Mouse (Mus musculus) heart, adult 2 months (tissue): ENCODE data around the gene Cplx2. TPM values are rescaled to one million over a fixed set of nuclear protein-coding genes. Genes with fewer than 3 reads are reported as not detected.

Experiments used
- DNase-seq, 2 experiments: peaks; one replicate each; pipeline ENCODE4 v3.0.0; 2021
- H3K27ac ChIP-seq: fragments of 200-600 bp; 2 replicates; pipeline ENCODE4 v1.8.1; 2022
- H3K27me3 ChIP-seq: fragments of 200-500 bp; 2 replicates; pipeline ENCODE4 v1.6.1; 2012; ENCODE audit warnings: mild to moderate bottlenecking, low read length, inconsistent platforms, mixed read lengths; ENCODE audit not compliant: control insufficient read depth, insufficient read depth
- H3K36me3 ChIP-seq: fragments of 200-500 bp; 2 replicates; pipeline ENCODE4 v1.6.1; 2012; ENCODE audit warnings: low read length, inconsistent platforms; ENCODE audit not compliant: control insufficient read depth, insufficient read depth
- H3K4me1 ChIP-seq: fragments of 200-500 bp; 2 replicates; pipeline ENCODE4 v1.6.1; 2011; ENCODE audit warnings: low read length; ENCODE audit not compliant: control insufficient read depth, insufficient read depth
- H3K4me3 ChIP-seq: fragments of 200-600 bp; 2 replicates; pipeline ENCODE4 v1.8.1; 2022
- H3K79me2 ChIP-seq: fragments of 200-500 bp; replicated peaks from 2 replicates; pipeline ENCODE4 v1.6.1; 2012; ENCODE audit warnings: mild to moderate bottlenecking, inconsistent platforms, low read length, moderate library complexity, mixed read lengths; ENCODE audit not compliant: control insufficient read depth, insufficient read depth
- H3K9ac ChIP-seq: fragments of 200-500 bp; 2 replicates; pipeline ENCODE4 v1.6.1; 2012; ENCODE audit warnings: low read depth, mild to moderate bottlenecking, control low read depth, inconsistent platforms, low read length, mixed read lengths
- CTCF ChIP-seq: fragments of 200-600 bp; IDR thresholded peaks from 2 replicates; pipeline ENCODE4 v1.8.1; 2022; ENCODE audit warnings: antibody characterized with exemption, mild to moderate bottlenecking, moderate library complexity
- EP300 ChIP-seq: fragments of 200-500 bp; IDR thresholded peaks from 2 replicates; pipeline ENCODE4 v1.6.1; 2011; ENCODE audit warnings: low read depth, low read length, control low read depth; ENCODE audit not compliant: insufficient read depth
- POLR2A ChIP-seq: fragments of 200-500 bp; IDR thresholded peaks from 2 replicates; pipeline ENCODE4 v1.6.1; 2011; ENCODE audit warnings: mild to moderate bottlenecking, low read depth, low read length, control low read depth; ENCODE audit not compliant: insufficient read depth
- WGBS: fragments of 180-500 bp; shearing (Covaris S2); methylation state at CpG from one replicate; pipeline ENCODE4 v1.1.7; 2018; 5-methylcytosine and 5-hydroxymethylcytosine counted together
- intact Hi-C: fragments of 180-260 bp; cut with DNase I; formaldehyde crosslinking; loops from one replicate; pipeline ENCODE4 v1.15.1; 2025
- polyA plus RNA-seq: library from polyadenylated mRNA; depleted of rRNA; stranded (reverse); fragments of >200 nt; gene quantifications from 2 replicates; pipeline ENCODE4 v1.2.3, GENCODE M21; 2012
- total RNA-seq, 2 experiments: library from RNA; stranded (reverse); gene quantifications; 2 replicates each; pipeline ENCODE4 v1.2.3; 2021

Cplx2 gene
- total and polyA plus RNA-seq, 3 experiments: 2.3 to 3.0 (median 2.4) TPM

- H3K4me1 ChIP-seq: no peaks in the 10 kb centered on the region
- no peak overlapping the region for H3K4me3 ChIP-seq
- H3K27ac ChIP-seq: no peak overlapping the region
- no peak overlapping the region for H3K9ac ChIP-seq
- intact Hi-C loops: no loop called here
- 94% methylated on average over 4 of the region's 4 CpGs for WGBS
- no peak for TF ChIP-seq EP300
- no peak for TF ChIP-seq POLR2A
- TF ChIP-seq CTCF: no peak
- no peaks in the 10 kb centered on the region for H3K36me3 ChIP-seq
- no peaks in the 10 kb centered on the region for H3K79me2 ChIP-seq
- H3K27me3 ChIP-seq: no peaks in the 10 kb centered on the region
- no peak for DNase-seq
These were observed 20.2 kb downstream of the Cplx2 start for GRCm38 (mm10) chr13:54391313-54391712.

- no peaks in the 10 kb centered on the region for H3K27me3 ChIP-seq
- 73% methylated on average over 4 of the region's 4 CpGs for WGBS
- no peak overlapping the region for H3K27ac ChIP-seq
- no peak for DNase-seq
- no peak overlapping the region for H3K9ac ChIP-seq
- no peak overlapping the region for H3K4me3 ChIP-seq
- H3K36me3 ChIP-seq: no peaks in the 10 kb centered on the region
- TF ChIP-seq EP300: no peak
- TF ChIP-seq CTCF: no peak
- TF ChIP-seq POLR2A: no peak
- H3K4me1 ChIP-seq: no peaks in the 10 kb centered on the region
- no peaks in the 10 kb centered on the region for H3K79me2 ChIP-seq
- intact Hi-C loops: no loop called here
These were observed 25.9 kb downstream of the Cplx2 start for GRCm38 (mm10) chr13:54397069-54397468.

- DNase-seq: no peak
- TF ChIP-seq POLR2A: no peak
- TF ChIP-seq EP300: no peak
- no peak for TF ChIP-seq CTCF
- no peaks in the 10 kb centered on the region for H3K27me3 ChIP-seq
- no peaks in the 10 kb centered on the region for H3K79me2 ChIP-seq
- no peaks in the 10 kb centered on the region for H3K4me1 ChIP-seq
- WGBS: 57% methylated on average over 7 of the region's 7 CpGs
- intact Hi-C loops: no loop called here
- H3K36me3 ChIP-seq: no peaks in the 10 kb centered on the region
- no peak overlapping the region for H3K9ac ChIP-seq
- no peak overlapping the region for H3K4me3 ChIP-seq
- H3K27ac ChIP-seq: no peak overlapping the region
These were observed 29.5 kb downstream of the Cplx2 start for GRCm38 (mm10) chr13:54400565-54401179.

- 47% methylated on average over 5 of the region's 5 CpGs for WGBS
- intact Hi-C loops: no loop called here
- TF ChIP-seq POLR2A (no peak), EP300 (no peak), CTCF (no peak)
These were observed 30.0 kb downstream of the Cplx2 start for GRCm38 (mm10) chr13:54401180-54401569.

GRCm38 (mm10) chr13:54402346-54402745 is 31.2 kb downstream of the Cplx2 start:
- Histone ChIP-seq H3K4me3 (no peak overlapping the region), H3K4me1 (no peaks in the 10 kb centered on the region), H3K9ac (no peak overlapping the region), H3K36me3 (no peaks in the 10 kb centered on the region), H3K27me3 (no peaks in the 10 kb centered on the region), H3K79me2 (no peaks in the 10 kb centered on the region), H3K27ac (no peak overlapping the region)
- 80% methylated on average over 4 of the region's 4 CpGs for WGBS
- intact Hi-C loops: no loop called here
- TF ChIP-seq POLR2A: no peak
- no peak for TF ChIP-seq CTCF
- TF ChIP-seq EP300: no peak
- no peak for DNase-seq

More at GRCm38 (mm10) chr13:54401180-54401569, 30.0 kb downstream of the Cplx2 start:
- Histone ChIP-seq H3K9ac (no peak overlapping the region), H3K27me3 (no peaks in the 10 kb centered on the region), H3K27ac (no peak overlapping the region), H3K4me1 (no peaks in the 10 kb centered on the region), H3K4me3 (no peak overlapping the region), H3K36me3 (no peaks in the 10 kb centered on the region), H3K79me2 (no peaks in the 10 kb centered on the region)
- DNase-seq: no peak

- Histone ChIP-seq H3K9ac (no peak overlapping the region), H3K27ac (no peak overlapping the region), H3K4me1 (no peaks in the 10 kb centered on the region), H3K36me3 (no peaks in the 10 kb centered on the region), H3K4me3 (no peak overlapping the region), H3K79me2 (no peaks in the 10 kb centered on the region), H3K27me3 (no peaks in the 10 kb centered on the region)
- no peak for DNase-seq
- 68% methylated on average over 17 of the region's 17 CpGs for WGBS
- intact Hi-C loops: no loop called here
- TF ChIP-seq POLR2A (no peak), CTCF (no peak), EP300 (no peak)
These were observed 32.3 kb downstream of the Cplx2 start for GRCm38 (mm10) chr13:54403224-54404070.
